Mouse (Mus musculus) heart, embryonic 15.5 days (tissue): ENCODE results near the gene Pramel6. TPM values are rescaled to one million over a fixed set of nuclear protein-coding genes. Genes with fewer than 3 reads are reported as not detected.
A peak's percentile ranks its signal among the peaks of the same experiment; 100 is the strongest.
"Not testable (repeated sequence)": the region's sequence is repeated elsewhere in the genome, so short reads cannot be mapped to it uniquely, and the experiment has no call there.

Experiments
- ATAC-seq: fragments of 200-750 bp; cut with Nextera tagmentation; replicated peaks from 2 replicates; pipeline ENCODE4 v1.8.0; 2017; ENCODE audit warnings: low read depth, moderate TSS enrichment; ENCODE audit not compliant: insufficient number of reproducible peaks, insufficient read depth, low FRiP score
- H3K27ac ChIP-seq: fragments of 300-500 bp; sonication (generic); 2 replicates; pipeline ENCODE4 v1.5.1; 2015; ENCODE audit warnings: mild to moderate bottlenecking, inconsistent platforms
- H3K27me3 ChIP-seq: fragments of 300-500 bp; sonication (generic); 2 replicates; pipeline ENCODE4 v1.6.1; 2015; ENCODE audit warnings: inconsistent platforms
- H3K36me3 ChIP-seq: fragments of 300-500 bp; sonication (generic); 2 replicates; pipeline ENCODE4 v1.6.1; 2015; ENCODE audit warnings: mild to moderate bottlenecking, inconsistent platforms
- H3K4me1 ChIP-seq: fragments of 300-500 bp; sonication (generic); replicated peaks from 2 replicates; pipeline ENCODE4 v1.6.1; 2015; ENCODE audit warnings: inconsistent platforms
- H3K4me2 ChIP-seq: fragments of 300-500 bp; sonication (generic); 2 replicates; pipeline ENCODE4 v1.6.1; 2015; ENCODE audit warnings: inconsistent platforms, mild to moderate bottlenecking, moderate library complexity
- H3K4me3 ChIP-seq: fragments of 300-500 bp; sonication (generic); 2 replicates; pipeline ENCODE4 v1.5.1; 2015; ENCODE audit warnings: mild to moderate bottlenecking, inconsistent platforms
- H3K9ac ChIP-seq: fragments of 300-500 bp; sonication (generic); 2 replicates; pipeline ENCODE4 v1.6.1; 2015; ENCODE audit warnings: mild to moderate bottlenecking, inconsistent platforms
- H3K9me3 ChIP-seq: fragments of 300-500 bp; sonication (generic); replicated peaks from 2 replicates; pipeline ENCODE4 v1.6.1; 2016; ENCODE audit warnings: inconsistent platforms
- WGBS: fragments of 180-500 bp; shearing (Covaris S2); methylation state at CpG from one replicate; pipeline ENCODE4 v1.1.7; 2015; ENCODE audit warnings: mixed read lengths; 5-methylcytosine and 5-hydroxymethylcytosine counted together
- polyA plus RNA-seq: library from polyadenylated mRNA; unstranded; fragments of >200 nt; fragmentation: Nextera tagmentation; extraction: Ambion mirVana; gene quantifications from 2 replicates; pipeline ENCODE4 v1.2.1, GENCODE M21; 2015

Pramel6 gene
- polyA plus RNA-seq = not detected in 2 replicates

DNA sequence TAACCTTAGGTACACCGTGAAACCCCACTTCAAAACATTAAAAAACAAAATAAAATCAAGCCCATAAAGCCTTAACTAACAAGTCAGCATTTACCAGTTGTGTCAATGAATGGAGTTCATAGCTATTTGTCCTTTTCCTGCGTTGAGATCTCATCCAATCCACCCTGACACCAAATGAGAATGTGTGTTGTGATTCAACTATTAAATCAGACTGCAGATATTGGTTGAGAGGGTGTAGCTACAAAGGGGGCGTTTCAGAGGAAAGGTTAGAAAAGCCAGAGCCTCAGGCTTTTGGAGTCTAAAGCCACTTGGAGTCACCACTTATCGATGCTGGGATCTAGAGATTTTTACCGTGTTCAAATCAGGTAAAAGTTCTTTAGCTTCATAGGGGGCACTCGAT is at the start of gene Pramel6:
Gene Pramel6, plus strand, starts transcription at position 301 of the 400 bp plus-strand sequence.
- ATAC-seq = no peak
- WGBS = 72% methylated on average over 6 of the region's 6 CpGs
- H3K4me2 ChIP-seq = no peak within 1 kb of the TSS
- no peak within 1 kb of the TSS for H3K4me3 ChIP-seq
- no peaks in the 10 kb centered on the region for H3K4me1 ChIP-seq
- no peaks in the 10 kb centered on the region for H3K9me3 ChIP-seq
- H3K9ac ChIP-seq = no peak within 1 kb of the TSS
- no peak within 1 kb of the TSS for H3K27ac ChIP-seq
- H3K36me3 ChIP-seq = no peaks in the 10 kb centered on the region
- H3K27me3 ChIP-seq = no peaks in the 10 kb centered on the region

DNA sequence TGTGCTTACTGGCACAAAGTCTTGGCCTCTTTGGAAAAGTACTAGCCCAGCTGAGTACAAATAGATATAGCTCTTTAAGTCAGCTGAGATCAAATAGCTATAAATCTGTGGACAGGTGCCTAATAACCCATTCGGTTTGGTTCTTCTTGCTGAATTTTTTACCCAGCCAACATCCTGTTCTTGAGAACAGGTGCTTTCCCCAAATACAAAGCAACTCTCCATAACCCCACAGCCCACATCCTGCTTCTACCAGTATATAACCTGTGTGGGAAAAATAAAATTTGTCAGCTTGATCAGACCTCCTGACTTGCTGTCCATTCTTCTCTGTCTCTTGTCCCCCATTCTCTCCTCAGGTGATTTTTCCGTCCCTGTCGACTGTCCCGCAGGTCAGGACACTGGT is 44.6 kb upstream of the Pramel6 start:
- ATAC-seq = no peak
- no peaks in the 10 kb centered on the region for H3K9me3 ChIP-seq
- H3K4me3 ChIP-seq = no peak overlapping the region
- H3K36me3 ChIP-seq = no peaks in the 10 kb centered on the region
- WGBS = 85% methylated on average over 4 of the region's 4 CpGs
- no peaks in the 10 kb centered on the region for H3K27me3 ChIP-seq
- H3K27ac ChIP-seq = no peak overlapping the region
- no peaks in the 10 kb centered on the region for H3K4me1 ChIP-seq
- H3K9ac ChIP-seq = no peak overlapping the region
- H3K4me2 ChIP-seq = no peak overlapping the region

DNA sequence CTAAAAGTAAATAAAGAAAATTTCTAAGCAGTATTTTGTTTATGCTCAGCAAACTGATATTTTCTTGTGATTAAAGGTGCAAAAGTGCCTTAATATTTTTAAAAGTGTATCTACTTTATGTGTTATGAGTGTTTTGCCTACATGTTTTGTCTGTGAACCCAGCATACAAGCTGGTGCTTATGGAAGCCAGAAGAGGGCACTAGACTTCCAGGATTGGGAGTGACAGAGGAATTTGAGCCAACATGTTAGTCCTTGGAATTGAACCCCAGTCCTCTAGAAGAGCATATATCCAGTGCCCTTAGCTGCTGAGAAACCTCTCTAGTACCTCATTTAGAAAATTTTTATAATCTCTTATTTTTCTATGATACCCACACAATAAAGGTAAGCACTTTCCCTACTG is 26.2 kb upstream of the Pramel6 start:
- no peak overlapping the region for H3K4me2 ChIP-seq
- H3K27ac ChIP-seq = no peak overlapping the region
- H3K9me3 ChIP-seq = no peaks in the 10 kb centered on the region
- H3K9ac ChIP-seq = no peak overlapping the region
- H3K4me1 ChIP-seq = no peaks in the 10 kb centered on the region
- no peak for ATAC-seq
- H3K4me3 ChIP-seq = no peak overlapping the region
- no peaks in the 10 kb centered on the region for H3K27me3 ChIP-seq
- H3K36me3 ChIP-seq = no peaks in the 10 kb centered on the region

DNA sequence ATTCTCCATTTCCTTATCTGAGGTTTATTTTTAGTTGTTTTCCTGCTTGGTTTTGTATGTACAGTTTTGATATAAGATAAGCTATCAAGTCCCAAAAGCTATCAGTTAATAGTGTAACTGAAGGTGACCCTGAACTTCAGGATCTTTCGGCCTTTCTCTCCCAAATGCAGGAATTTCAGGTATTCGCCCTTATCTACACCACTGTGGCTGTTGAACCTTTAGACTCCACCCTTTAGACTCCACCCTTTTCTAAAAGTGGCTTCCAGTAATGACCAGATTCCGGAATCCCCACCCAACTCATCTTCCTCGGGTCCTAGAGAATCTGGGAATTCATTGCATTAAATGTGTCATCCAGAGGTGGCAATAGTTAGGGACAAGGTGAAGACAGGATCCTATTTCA is 25.2 kb upstream of the Pramel6 start:
- Histone ChIP-seq H3K9me3 (no peaks in the 10 kb centered on the region), H3K4me1 (no peaks in the 10 kb centered on the region), H3K36me3 (no peaks in the 10 kb centered on the region), H3K4me3 (no peak overlapping the region), H3K9ac (no peak overlapping the region), H3K27ac (no peak overlapping the region), H3K4me2 (no peak overlapping the region), H3K27me3 (no peaks in the 10 kb centered on the region)
- WGBS = 55% methylated on average over 4 of the region's 4 CpGs
- ATAC-seq = no peak

DNA sequence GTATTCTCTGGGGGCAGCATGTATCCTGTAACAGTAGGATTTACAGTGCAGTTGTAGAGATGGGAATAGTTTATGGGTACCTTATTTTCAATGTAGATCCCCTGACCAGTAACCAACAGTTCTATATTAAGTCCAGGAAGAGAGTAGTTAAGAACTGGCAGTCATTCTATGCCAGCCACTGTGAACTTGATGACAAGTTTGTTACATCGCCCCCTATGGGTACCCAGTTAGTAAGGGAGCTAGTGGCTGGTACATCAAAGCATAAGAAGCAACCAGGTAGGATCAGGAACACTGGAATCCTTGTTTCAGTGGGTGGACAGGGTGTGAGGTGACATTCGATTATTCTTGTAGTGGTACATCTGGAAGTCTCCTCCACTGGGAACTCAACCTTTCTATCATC is 24.1 kb upstream of the Pramel6 start:
- H3K9ac ChIP-seq = no peak overlapping the region
- no peaks in the 10 kb centered on the region for H3K27me3 ChIP-seq
- 82% methylated on average over 2 of the region's 2 CpGs for WGBS
- H3K27ac ChIP-seq = no peak overlapping the region
- H3K4me3 ChIP-seq = no peak overlapping the region
- H3K36me3 ChIP-seq = no peaks in the 10 kb centered on the region
- ATAC-seq = no peak
- no peaks in the 10 kb centered on the region for H3K9me3 ChIP-seq
- no peaks in the 10 kb centered on the region for H3K4me1 ChIP-seq
- H3K4me2 ChIP-seq = no peak overlapping the region

DNA sequence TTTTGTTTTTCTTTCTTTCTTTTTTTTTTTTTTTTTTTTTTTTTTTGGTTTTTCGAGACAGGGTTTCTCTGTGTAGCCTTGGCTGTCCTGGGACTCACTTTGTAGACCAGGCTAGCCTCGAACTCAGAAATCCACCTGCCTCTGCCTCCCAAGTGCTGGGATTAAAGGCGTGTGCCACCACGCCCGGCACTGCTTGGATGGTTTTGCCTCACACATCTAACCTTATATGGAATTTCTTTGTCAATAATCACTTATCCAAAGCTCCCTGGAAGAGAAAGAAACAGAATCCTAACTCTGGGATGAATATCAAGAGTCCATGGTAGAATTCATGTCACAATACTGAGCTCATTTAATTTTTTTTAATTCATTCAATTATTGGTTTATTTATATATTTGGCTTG is 9.4 kb upstream of the Pramel6 start, which contains the start of gene Pramel7:
Gene Pramel7, minus strand, starts transcription at position 101 of the 400 bp plus-strand sequence.
- not testable (repeated sequence) for H3K9me3 ChIP-seq, H3K4me1 ChIP-seq, H3K36me3 ChIP-seq, H3K4me2 ChIP-seq, ATAC-seq, H3K27me3 ChIP-seq, H3K9ac ChIP-seq, H3K27ac ChIP-seq, H3K4me3 ChIP-seq
- 82% methylated on average over 4 of the region's 5 CpGs for WGBS

DNA sequence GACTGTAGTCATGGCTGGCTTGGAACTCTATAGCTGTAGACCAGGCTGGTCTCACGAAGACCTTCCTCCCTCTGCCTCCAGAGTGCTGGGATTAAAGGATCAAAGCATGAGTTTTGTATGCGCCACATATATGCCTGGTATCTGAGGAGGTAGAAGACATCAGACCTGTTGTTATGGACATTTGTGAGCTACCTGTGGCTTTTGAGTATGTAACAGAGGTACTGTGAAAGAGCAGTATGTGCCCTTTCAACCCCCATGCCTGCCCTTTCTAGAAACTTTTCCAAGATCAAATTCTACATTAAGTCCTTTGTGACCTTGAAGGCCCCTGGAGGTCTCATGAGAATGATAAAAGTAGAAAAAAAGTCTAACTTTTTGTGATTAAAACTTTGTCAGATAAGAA is 8.7 kb downstream of the Pramel6 start:
- H3K9me3 ChIP-seq = no peaks in the 10 kb centered on the region
- no peak overlapping the region for H3K9ac ChIP-seq
- no peak overlapping the region for H3K4me2 ChIP-seq
- no peaks in the 10 kb centered on the region for H3K36me3 ChIP-seq
- WGBS = 86% methylated on average over 2 of the region's 2 CpGs
- no peaks in the 10 kb centered on the region for H3K4me1 ChIP-seq
- no peak overlapping the region for H3K27ac ChIP-seq
- ATAC-seq = no peak
- H3K27me3 ChIP-seq = no peaks in the 10 kb centered on the region
- H3K4me3 ChIP-seq = no peak overlapping the region

DNA sequence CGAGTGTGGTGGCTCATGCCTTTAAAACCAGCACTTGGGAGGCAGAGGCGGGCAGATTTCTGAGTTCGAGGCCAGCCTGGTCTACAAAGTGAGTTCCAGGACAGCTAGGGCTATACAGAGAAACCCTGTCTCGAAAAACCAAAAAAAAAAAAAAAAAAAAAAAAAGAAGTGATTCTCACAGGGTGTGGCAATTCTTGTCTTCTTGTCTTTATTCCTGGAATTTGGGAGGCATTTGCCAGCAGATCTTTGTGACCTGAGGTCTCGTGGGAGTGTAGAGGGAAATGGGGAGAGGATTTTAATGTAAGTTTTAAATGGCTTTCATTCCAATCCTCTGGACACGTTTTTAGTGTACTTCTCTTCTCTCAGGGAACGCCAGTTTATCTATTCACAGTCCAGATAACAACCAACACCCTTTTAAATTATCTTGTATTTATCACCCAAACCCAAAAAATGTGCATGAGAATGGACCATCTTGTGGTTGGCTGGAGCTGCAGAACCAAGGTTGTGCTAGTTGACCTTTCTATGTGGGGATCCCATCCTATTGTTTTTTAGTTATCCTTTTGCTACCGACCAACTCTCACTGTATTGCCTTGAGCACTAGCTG is 9.2 kb downstream of the Pramel6 start:
- H3K36me3 ChIP-seq = no peaks in the 10 kb centered on the region
- ATAC-seq = no peak
- no peak overlapping the region for H3K4me2 ChIP-seq
- H3K27ac ChIP-seq = no peak overlapping the region
- H3K9me3 ChIP-seq = no peaks in the 10 kb centered on the region
- H3K9ac ChIP-seq = no peak overlapping the region
- no peak overlapping the region for H3K4me3 ChIP-seq
- H3K27me3 ChIP-seq = no peaks in the 10 kb centered on the region
- no peaks in the 10 kb centered on the region for H3K4me1 ChIP-seq
- WGBS = 66% methylated on average over 8 of the region's 8 CpGs

DNA sequence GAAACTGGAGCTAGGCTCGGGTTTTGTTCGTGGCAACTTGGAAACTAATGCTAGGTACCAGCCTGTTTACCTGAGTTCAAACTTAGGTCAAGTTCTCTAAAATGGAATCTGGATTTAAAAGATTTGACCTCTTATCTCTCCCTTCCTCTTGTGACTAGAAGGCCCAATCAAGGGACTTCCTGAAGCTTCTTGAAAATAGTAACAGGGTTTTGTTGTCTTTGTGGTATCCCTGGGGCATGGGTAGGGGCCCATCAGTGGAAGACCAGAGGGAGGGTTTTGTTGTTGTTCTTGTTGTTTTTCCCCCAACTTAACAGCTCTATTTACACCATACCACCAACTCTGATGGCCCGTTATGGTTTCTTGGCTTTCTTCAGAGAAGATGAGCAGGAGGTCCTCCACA is 10.2 kb downstream of the Pramel6 start:
- no peaks in the 10 kb centered on the region for H3K27me3 ChIP-seq
- no peak overlapping the region for H3K27ac ChIP-seq
- H3K4me1 ChIP-seq = no peaks in the 10 kb centered on the region
- no peak overlapping the region for H3K4me2 ChIP-seq
- no peaks in the 10 kb centered on the region for H3K9me3 ChIP-seq
- no peaks in the 10 kb centered on the region for H3K36me3 ChIP-seq
- H3K4me3 ChIP-seq = no peak overlapping the region
- WGBS = 79% methylated on average over 3 of the region's 3 CpGs
- ATAC-seq = no peak
- H3K9ac ChIP-seq = no peak overlapping the region

DNA sequence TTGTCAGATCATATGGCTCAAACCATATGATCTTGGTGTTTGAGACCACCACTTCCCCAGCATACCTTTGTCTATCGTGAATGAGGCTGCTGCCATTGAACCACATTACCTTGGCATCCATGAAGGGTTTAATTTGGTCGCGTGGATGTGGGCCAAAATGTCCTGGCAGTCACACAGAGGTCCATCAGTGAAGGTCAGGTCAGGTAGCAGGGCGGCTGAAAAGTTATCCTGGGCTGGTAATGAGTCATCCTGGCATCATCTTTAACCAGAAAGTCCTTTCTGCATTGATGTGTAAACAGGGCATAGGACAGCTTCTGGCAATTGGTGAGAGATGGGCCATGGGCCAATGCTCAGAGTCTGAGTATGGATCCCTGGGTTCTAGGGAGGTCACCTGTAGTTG is 14.3 kb downstream of the Pramel6 start:
- ATAC-seq = no peak
- H3K27ac ChIP-seq = no peak overlapping the region
- H3K9ac ChIP-seq = no peak overlapping the region
- H3K9me3 ChIP-seq = no peaks in the 10 kb centered on the region
- WGBS = 76% methylated on average over 4 of the region's 4 CpGs
- no peak overlapping the region for H3K4me2 ChIP-seq
- H3K27me3 ChIP-seq = no peaks in the 10 kb centered on the region
- H3K36me3 ChIP-seq = no peaks in the 10 kb centered on the region
- no peaks in the 10 kb centered on the region for H3K4me1 ChIP-seq
- H3K4me3 ChIP-seq = no peak overlapping the region

DNA sequence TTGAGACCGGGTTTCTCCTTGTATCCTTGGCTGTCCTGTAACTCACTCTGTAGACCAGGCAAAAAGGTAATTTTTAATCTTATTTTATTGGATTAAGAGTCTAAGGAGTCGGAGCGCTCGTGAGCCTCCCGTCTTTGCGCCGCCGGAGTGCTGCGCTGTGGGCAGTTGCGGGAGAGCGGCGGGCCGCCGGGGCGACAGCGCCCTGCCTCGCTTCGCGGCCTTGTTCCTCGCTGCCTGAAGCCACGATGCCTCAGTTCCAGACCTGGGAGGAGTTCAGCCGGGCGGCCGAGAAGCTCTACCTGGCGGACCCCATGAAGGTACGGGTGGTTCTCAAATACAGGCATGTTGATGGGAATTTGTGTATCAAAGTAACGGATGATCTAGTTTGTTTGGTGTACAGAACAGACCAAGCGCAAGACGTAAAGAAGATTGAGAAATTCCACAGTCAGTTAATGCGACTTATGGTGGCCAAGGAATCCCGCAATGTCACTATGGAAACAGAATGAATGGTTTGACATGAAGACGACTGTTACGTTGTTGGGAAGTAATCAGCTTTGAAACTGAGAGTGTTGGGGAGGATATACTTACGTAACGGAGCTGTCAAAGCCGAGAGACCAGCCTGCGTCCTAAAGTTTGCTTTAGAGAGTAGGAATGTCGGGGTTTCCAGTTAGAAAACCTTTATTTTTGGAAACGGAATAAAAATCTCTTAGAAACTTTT is 19.7 kb downstream of the Pramel6 start:
- peak overlapping the region; percentile 26 for H3K4me3 ChIP-seq
- peak overlapping the region; percentile 53 for H3K4me2 ChIP-seq
- H3K27ac ChIP-seq, H3K9ac ChIP-seq, H3K27me3 ChIP-seq, ATAC-seq, H3K36me3 ChIP-seq, H3K9me3 ChIP-seq, H3K4me1 ChIP-seq: not testable (repeated sequence)
- WGBS = 42% methylated on average over 38 of the region's 39 CpGs

DNA sequence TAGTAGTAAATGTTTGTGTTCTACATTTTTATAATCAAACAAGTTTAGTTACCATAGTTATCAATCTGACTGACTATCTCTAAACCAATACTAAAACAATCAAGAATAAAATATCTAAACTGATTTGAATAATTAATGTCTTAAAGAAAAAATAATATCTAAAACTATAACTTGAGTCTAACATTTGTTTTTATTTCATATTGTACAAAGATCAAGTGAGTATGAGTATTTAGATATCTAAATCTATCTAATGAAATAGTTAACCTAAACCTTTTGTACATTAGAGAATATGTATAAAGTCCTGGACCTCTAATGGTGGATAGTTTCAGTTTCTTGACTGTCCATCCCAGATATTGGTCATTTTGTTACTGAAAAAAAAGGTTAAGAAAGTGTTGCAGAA is 25.1 kb downstream of the Pramel6 start, which contains the start of gene Olfr153:
Gene Olfr153, plus strand, starts transcription at position 301 of the 400 bp plus-strand sequence.
- Histone ChIP-seq H3K27ac (no peak within 1 kb of the TSS), H3K9me3 (no peaks in the 10 kb centered on the region), H3K9ac (no peak within 1 kb of the TSS), H3K4me3 (no peak within 1 kb of the TSS), H3K4me1 (no peaks in the 10 kb centered on the region), H3K36me3 (no peaks in the 10 kb centered on the region), H3K4me2 (no peak within 1 kb of the TSS), H3K27me3 (no peaks in the 10 kb centered on the region)
- no peak for ATAC-seq
